Mouse (Mus musculus): Measurements from ENCODE around the gene Tcea2. TPM values are rescaled to one million over a fixed set of nuclear protein-coding genes. Genes with fewer than 3 reads are reported as not detected.

The Tcea2 gene
- 15.1 and 16.4 TPM in 2 replicates for polyA plus RNA-seq (2015; fragmentation: Nextera tagmentation; extraction: Ambion mirVana)

GRCm38 (mm10) chr2:181679951-181680715 lies at the start of gene Tcea2:
TSS of gene Tcea2 (plus strand) at chr2:181680310.
- peaks cover 13% of the 10 kb centered on the region for H3K4me1 ChIP-seq (ENCODE audit: control insufficient read depth, insufficient read depth, low read length)
- H3K27me3 ChIP-seq (replicated peaks; ENCODE audit: control insufficient read depth, insufficient read depth, low read length) = peaks cover 10% of the 10 kb centered on the region; the same call in 1 of the 2 replicates
- ATAC-seq = peak; percentile 54
- peak within 1 kb of the TSS; percentile 4 for H3K27ac ChIP-seq (ENCODE audit: low read length)
- under 1% methylated on average over 64 of the region's 69 CpGs for WGBS
- no peaks in the 10 kb centered on the region for H3K9me3 ChIP-seq (ENCODE audit: control insufficient read depth, low read length)
- H3K4me3 ChIP-seq (ENCODE audit: low read length) = peak within 1 kb of the TSS; percentile 77
- H3K9ac ChIP-seq (ENCODE audit: low read depth, low read length) = peak within 1 kb of the TSS; percentile 86
- peak within 1 kb of the TSS; percentile 90 for H3K4me2 ChIP-seq (ENCODE audit: low read depth, low read length)
- no peaks in the 10 kb centered on the region for H3K36me3 ChIP-seq (ENCODE audit: control insufficient read depth, insufficient read depth, low read length)

DNA sequence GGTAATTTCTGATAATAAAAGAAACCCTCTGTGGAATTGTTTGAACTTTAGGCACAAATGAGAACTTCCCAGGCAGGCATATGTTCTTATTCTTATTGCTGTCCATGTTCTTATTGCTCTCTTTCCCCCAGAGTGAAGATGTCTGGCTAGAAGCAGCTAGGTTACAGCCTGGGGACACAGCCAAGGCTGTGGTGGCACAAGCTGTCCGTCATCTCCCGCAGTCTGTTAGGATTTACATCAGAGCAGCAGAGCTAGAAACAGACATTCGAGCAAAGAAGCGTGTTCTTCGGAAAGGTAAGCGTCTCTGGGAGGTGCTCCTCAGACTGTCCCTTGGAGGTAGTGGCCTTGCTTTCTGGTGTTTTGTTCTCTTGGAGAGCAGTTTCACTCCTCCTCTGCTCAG lies 47.5 kb upstream of the Tcea2 start:
- Histone ChIP-seq H3K9ac (ENCODE audit: low read depth, low read length) (no peak overlapping the region), H3K27me3 (replicated peaks; ENCODE audit: control insufficient read depth, insufficient read depth, low read length) (no peaks in the 10 kb centered on the region), H3K9me3 (ENCODE audit: control insufficient read depth, low read length) (no peaks in the 10 kb centered on the region), H3K4me3 (ENCODE audit: low read length) (no peak overlapping the region), H3K27ac (ENCODE audit: low read length) (no peak overlapping the region), H3K4me1 (ENCODE audit: control insufficient read depth, insufficient read depth, low read length) (no peaks in the 10 kb centered on the region), H3K36me3 (ENCODE audit: control insufficient read depth, insufficient read depth, low read length) (peaks cover 16% of the 10 kb centered on the region), H3K4me2 (ENCODE audit: low read depth, low read length) (no peak overlapping the region)
- WGBS = 96% methylated on average over 6 of the region's 6 CpGs
- ATAC-seq = no peak

- H3K4me2 ChIP-seq (ENCODE audit: low read depth, low read length) = no peak overlapping the region
- no peaks in the 10 kb centered on the region for H3K9me3 ChIP-seq (ENCODE audit: control insufficient read depth, low read length)
- no peaks in the 10 kb centered on the region for H3K4me1 ChIP-seq (ENCODE audit: control insufficient read depth, insufficient read depth, low read length)
- no peak overlapping the region for H3K9ac ChIP-seq (ENCODE audit: low read depth, low read length)
- WGBS = 91% methylated on average over 3 of the region's 3 CpGs
- H3K36me3 ChIP-seq (ENCODE audit: control insufficient read depth, insufficient read depth, low read length) = peaks cover 17% of the 10 kb centered on the region
- no peaks in the 10 kb centered on the region for H3K27me3 ChIP-seq (replicated peaks; ENCODE audit: control insufficient read depth, insufficient read depth, low read length)
- H3K4me3 ChIP-seq (ENCODE audit: low read length) = no peak overlapping the region
- no peak for ATAC-seq
- H3K27ac ChIP-seq (ENCODE audit: low read length) = no peak overlapping the region
Measured at GRCm38 (mm10) chr2:181635865-181636264, 44.2 kb upstream of the Tcea2 start.

GRCm38 (mm10) chr2:181644361-181644760 lies 35.7 kb upstream of the Tcea2 start:
- Histone ChIP-seq H3K36me3 (ENCODE audit: control insufficient read depth, insufficient read depth, low read length) (peaks cover 14% of the 10 kb centered on the region), H3K9me3 (ENCODE audit: control insufficient read depth, low read length) (no peaks in the 10 kb centered on the region), H3K27me3 (replicated peaks; ENCODE audit: control insufficient read depth, insufficient read depth, low read length) (no peaks in the 10 kb centered on the region), H3K4me2 (ENCODE audit: low read depth, low read length) (no peak overlapping the region), H3K4me1 (ENCODE audit: control insufficient read depth, insufficient read depth, low read length) (peaks cover 8% of the 10 kb centered on the region; the same call in 1 of the 2 replicates), H3K9ac (ENCODE audit: low read depth, low read length) (no peak overlapping the region), H3K4me3 (ENCODE audit: low read length) (no peak overlapping the region), H3K27ac (ENCODE audit: low read length) (no peak overlapping the region)
- 85% methylated on average over 2 of the region's 2 CpGs for WGBS
- ATAC-seq = no peak

GRCm38 (mm10) chr2:181645666-181646065 lies 34.4 kb upstream of the Tcea2 start:
- Histone ChIP-seq H3K9me3 (ENCODE audit: control insufficient read depth, low read length) (no peaks in the 10 kb centered on the region), H3K4me2 (ENCODE audit: low read depth, low read length) (no peak overlapping the region), H3K4me1 (ENCODE audit: control insufficient read depth, insufficient read depth, low read length) (peaks cover 8% of the 10 kb centered on the region; the same call in 1 of the 2 replicates), H3K4me3 (ENCODE audit: low read length) (no peak overlapping the region), H3K36me3 (ENCODE audit: control insufficient read depth, insufficient read depth, low read length) (peaks cover 23% of the 10 kb centered on the region), H3K27me3 (replicated peaks; ENCODE audit: control insufficient read depth, insufficient read depth, low read length) (no peaks in the 10 kb centered on the region), H3K9ac (ENCODE audit: low read depth, low read length) (no peak overlapping the region), H3K27ac (ENCODE audit: low read length) (no peak overlapping the region)
- ATAC-seq = no peak
- WGBS = 82% methylated on average over 3 of the region's 3 CpGs

DNA sequence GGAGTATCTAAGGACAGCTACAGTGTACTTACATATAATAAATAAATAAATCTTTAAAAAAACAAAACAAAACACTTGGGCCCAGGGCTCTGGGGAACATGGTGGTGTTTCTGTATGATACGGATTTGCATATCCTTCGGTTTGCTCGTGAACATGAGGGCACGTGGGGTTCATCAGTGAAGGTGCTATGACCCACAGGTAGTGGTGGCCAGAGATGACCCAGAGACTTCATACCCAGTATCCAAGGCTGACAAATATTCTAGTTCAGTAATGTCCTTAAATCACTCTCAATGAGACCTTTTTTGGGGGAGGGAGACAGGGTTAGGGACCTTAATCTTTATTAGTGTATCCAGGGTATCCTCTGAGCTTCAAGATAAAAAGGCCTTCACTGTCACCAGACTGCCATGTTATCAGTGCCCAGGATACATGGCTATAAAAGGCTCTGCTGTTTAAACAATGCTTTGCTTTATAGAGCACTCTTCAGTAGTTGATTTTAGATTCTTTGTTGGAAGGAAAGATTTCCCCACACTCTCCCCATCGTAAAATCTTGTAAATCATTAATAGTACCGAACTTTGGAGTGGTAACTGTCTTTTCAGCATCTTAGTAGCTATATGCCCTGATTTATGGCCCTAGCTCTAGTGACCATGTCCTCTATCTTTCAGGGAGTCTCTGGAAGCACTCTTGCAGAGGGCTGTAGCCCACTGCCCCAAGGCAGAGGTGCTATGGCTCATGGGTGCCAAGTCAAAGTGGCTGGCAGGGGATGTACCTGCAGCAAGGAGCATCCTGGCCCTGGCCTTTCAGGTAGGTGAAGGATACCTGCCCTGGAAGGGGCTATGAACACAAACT lies 33.3 kb upstream of the Tcea2 start:
- 62% methylated on average over 6 of the region's 6 CpGs for WGBS
- H3K4me2 ChIP-seq (ENCODE audit: low read depth, low read length) = 0 out of 2 replicates have a peak overlapping the region, but pooled peaks have one; percentile 2
- ATAC-seq = peak; percentile 93
- peaks cover 27% of the 10 kb centered on the region for H3K36me3 ChIP-seq (ENCODE audit: control insufficient read depth, insufficient read depth, low read length)
- peaks cover 8% of the 10 kb centered on the region; the same call in 1 of the 2 replicates for H3K4me1 ChIP-seq (ENCODE audit: control insufficient read depth, insufficient read depth, low read length)
- H3K9me3 ChIP-seq (ENCODE audit: control insufficient read depth, low read length) = no peaks in the 10 kb centered on the region
- H3K27me3 ChIP-seq (replicated peaks; ENCODE audit: control insufficient read depth, insufficient read depth, low read length) = no peaks in the 10 kb centered on the region
- H3K9ac ChIP-seq (ENCODE audit: low read depth, low read length) = no peak overlapping the region
- H3K27ac ChIP-seq (ENCODE audit: low read length) = no peak overlapping the region
- H3K4me3 ChIP-seq (ENCODE audit: low read length) = no peak overlapping the region

DNA sequence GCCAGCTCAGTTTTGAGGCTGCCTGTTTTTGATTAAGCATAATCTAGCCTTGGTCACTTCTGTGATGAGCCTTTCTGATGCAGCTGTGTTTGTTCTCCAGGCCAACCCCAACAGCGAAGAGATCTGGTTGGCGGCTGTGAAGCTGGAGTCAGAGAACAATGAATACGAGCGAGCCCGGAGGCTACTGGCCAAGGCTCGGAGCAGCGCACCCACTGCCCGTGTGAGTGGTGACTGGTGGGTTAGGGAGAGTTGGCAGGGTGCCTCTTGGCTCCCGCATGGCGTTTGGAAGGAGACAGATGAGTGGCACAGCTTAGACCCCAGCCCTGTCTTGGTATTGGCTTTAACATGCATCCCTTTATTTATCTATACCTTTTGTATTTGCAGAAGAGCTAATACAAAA lies 31.2 kb upstream of the Tcea2 start:
- H3K36me3 ChIP-seq (ENCODE audit: control insufficient read depth, insufficient read depth, low read length) = peaks cover 27% of the 10 kb centered on the region

DNA sequence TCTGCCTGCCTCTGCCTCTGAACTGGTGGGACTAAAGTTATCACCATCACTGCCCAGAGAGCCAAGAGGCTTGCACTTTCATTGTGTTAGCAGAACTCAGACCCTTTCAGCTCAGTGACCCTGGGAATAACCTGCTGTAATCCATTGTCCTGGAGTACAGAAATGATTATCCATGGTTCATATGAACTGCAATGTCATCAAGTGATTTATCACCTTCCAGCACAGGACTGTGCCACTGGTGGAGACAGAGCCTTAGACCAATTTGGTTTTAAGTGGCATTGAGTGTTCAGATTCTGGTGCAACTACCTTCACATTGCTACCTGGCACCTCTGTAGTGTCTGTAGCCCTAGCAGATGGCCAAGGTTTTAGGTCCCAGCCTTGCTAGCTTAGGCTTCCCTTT lies 27.0 kb upstream of the Tcea2 start:
- H3K9ac ChIP-seq (ENCODE audit: low read depth, low read length) = no peak overlapping the region
- no peaks in the 10 kb centered on the region for H3K9me3 ChIP-seq (ENCODE audit: control insufficient read depth, low read length)
- peaks cover 36% of the 10 kb centered on the region for H3K36me3 ChIP-seq (ENCODE audit: control insufficient read depth, insufficient read depth, low read length)
- no peak overlapping the region for H3K4me2 ChIP-seq (ENCODE audit: low read depth, low read length)
- H3K27ac ChIP-seq (ENCODE audit: low read length) = peak overlapping the region; percentile 23; the same call in 1 of the 2 replicates
- ATAC-seq = peak; percentile 54
- peaks cover 6% of the 10 kb centered on the region for H3K4me1 ChIP-seq (ENCODE audit: control insufficient read depth, insufficient read depth, low read length)
- H3K27me3 ChIP-seq (replicated peaks; ENCODE audit: control insufficient read depth, insufficient read depth, low read length) = peaks cover 5% of the 10 kb centered on the region
- no peak overlapping the region for H3K4me3 ChIP-seq (ENCODE audit: low read length)

More for the DNA sequence above, 31.2 kb upstream of the Tcea2 start:
- H3K4me2 ChIP-seq (ENCODE audit: low read depth, low read length) = no peak overlapping the region
- no peak overlapping the region for H3K27ac ChIP-seq (ENCODE audit: low read length)
- 95% methylated on average over 10 of the region's 10 CpGs for WGBS
- H3K4me1 ChIP-seq (ENCODE audit: control insufficient read depth, insufficient read depth, low read length) = peaks cover 11% of the 10 kb centered on the region
- H3K9ac ChIP-seq (ENCODE audit: low read depth, low read length) = no peak overlapping the region
- no peaks in the 10 kb centered on the region for H3K9me3 ChIP-seq (ENCODE audit: control insufficient read depth, low read length)
- ATAC-seq = no peak
- no peaks in the 10 kb centered on the region for H3K27me3 ChIP-seq (replicated peaks; ENCODE audit: control insufficient read depth, insufficient read depth, low read length)
- H3K4me3 ChIP-seq (ENCODE audit: low read length) = no peak overlapping the region

- Histone ChIP-seq H3K9ac (ENCODE audit: low read depth, low read length) (no peak overlapping the region), H3K4me2 (ENCODE audit: low read depth, low read length) (no peak overlapping the region), H3K27ac (ENCODE audit: low read length) (peak overlapping the region; percentile 48; the same call in 1 of the 2 replicates), H3K4me3 (ENCODE audit: low read length) (no peak overlapping the region), H3K36me3 (ENCODE audit: control insufficient read depth, insufficient read depth, low read length) (peaks cover 34% of the 10 kb centered on the region), H3K9me3 (ENCODE audit: control insufficient read depth, low read length) (no peaks in the 10 kb centered on the region), H3K27me3 (replicated peaks; ENCODE audit: control insufficient read depth, insufficient read depth, low read length) (peaks cover 8% of the 10 kb centered on the region), H3K4me1 (ENCODE audit: control insufficient read depth, insufficient read depth, low read length) (peaks cover 6% of the 10 kb centered on the region)
- peak; percentile 95 for ATAC-seq
- 78% methylated on average over 1 of the region's 1 CpGs for WGBS
Measured at GRCm38 (mm10) chr2:181653523-181653922, 26.6 kb upstream of the Tcea2 start.
